In genomic region chr8:120216855-120217830, GRCm38 (mm10) we compare ENCODE assay signal across 10 mouse cellular contexts. TPM values are rescaled to one million over a fixed set of nuclear protein-coding genes. Genes with fewer than 3 reads are reported as not detected.
DNase-seq lines count a peak whose midpoint lies in the region; ATAC-seq lines count a peak whose summit lies in the region.
"Had no signal": no experiment of that assay in that cellular context is flagged by ENCODE, and none has a peak within 500 bp of the region (broad histone marks: within the 10 kb centered on the region; RNA-seq: fewer than 3 reads in every experiment).

No protein-coding gene starts in this region.

- H3K36me3 ChIP-seq in embryonic facial prominence, embryonic 13.5 days, result no peaks in the 10 kb centered on the region
- no peaks in the 10 kb centered on the region for H3K36me3 ChIP-seq in limb, embryonic 11.5 days (ENCODE audit: control insufficient read depth, insufficient read depth, low read length)

- peak overlapping the region; percentile 27 for H3K4me2 ChIP-seq in embryonic facial prominence, embryonic 13.5 days
- H3K4me2 ChIP-seq in limb, embryonic 11.5 days (ENCODE audit: low read depth, severe bottlenecking), result peak overlapping the region; percentile 15; the same call in 1 of the 2 replicates

- H3K9me3 ChIP-seq in embryonic facial prominence, embryonic 13.5 days, result no peaks in the 10 kb centered on the region
- H3K9me3 ChIP-seq in limb, embryonic 11.5 days (ENCODE audit: control insufficient read depth, low read length), result no peaks in the 10 kb centered on the region

- H3K4me1 ChIP-seq in embryonic facial prominence, embryonic 13.5 days, result peaks cover 64% of the 10 kb centered on the region
- H3K4me1 ChIP-seq in limb, embryonic 11.5 days (ENCODE audit: control insufficient read depth, insufficient read depth, low read length), result peaks cover 43% of the 10 kb centered on the region

- H3K27ac ChIP-seq in embryonic facial prominence, embryonic 13.5 days, result peak overlapping the region; percentile 86
- peak overlapping the region; percentile 87 for H3K27ac ChIP-seq in limb, embryonic 11.5 days (replicated peaks; ENCODE audit: low read depth, low read length)

- intact Hi-C loops in heart, postnatal 14 days (cut with DNase I), result no loop called here

- ATAC-seq in embryonic facial prominence, embryonic 13.5 days (ENCODE audit: insufficient number of reproducible peaks, insufficient read depth, low FRiP score, low TSS enrichment, low read depth), result peak; percentile 87
- ATAC-seq in limb, embryonic 11.5 days (ENCODE audit: insufficient number of reproducible peaks, low FRiP score, low TSS enrichment, low read depth), result peak; percentile 75
- ATAC-seq in erythroblast, adult 5-6 weeks (replicated peaks; ENCODE audit: low FRiP score, poor library complexity, severe bottlenecking), result no peak

- 9% methylated on average over 13 of the region's 13 CpGs for whole genome bisulfite sequencing in embryonic facial prominence, embryonic 13.5 days
- WGBS in limb, embryonic 11.5 days, result 9% methylated on average over 13 of the region's 13 CpGs

- H3K4me3 ChIP-seq in embryonic facial prominence, embryonic 13.5 days, result no peak overlapping the region
- no peak overlapping the region for H3K4me3 ChIP-seq in limb, embryonic 11.5 days (ENCODE audit: low read depth, low read length)

- H3K9ac ChIP-seq in embryonic facial prominence, embryonic 13.5 days, result 0 out of 2 replicates have a peak overlapping the region, but pooled peaks have one; percentile 27
- H3K9ac ChIP-seq in limb, embryonic 11.5 days (ENCODE audit: low read length), result peak overlapping the region; percentile 22; the same call in 1 of the 2 replicates

- H3K27me3 ChIP-seq in embryonic facial prominence, embryonic 13.5 days, result no peaks in the 10 kb centered on the region
- H3K27me3 ChIP-seq in limb, embryonic 11.5 days (ENCODE audit: control insufficient read depth, insufficient read depth, low read length), result no peaks in the 10 kb centered on the region

- peak; percentile 81 for DNase-seq in Muller cell, postnatal 12 days (ENCODE audit: inconsistent ontology term)
- peak; percentile 54 to 66 for DNase-seq in heart, postnatal 14 days
- DNase-seq in limb, embryonic 11.5 days (ENCODE audit: low spot score), result peak; percentile 88
- DNase-seq in neural tube, embryonic 10.5 days (ENCODE audit: extremely low spot score, low spot score), result peak; percentile 67
- DNase-seq in layer of hippocampus, adult 11-12 months (ENCODE audit: low spot score), result no peak
- no peak for DNase-seq in layer of hippocampus, adult 8-10 months (ENCODE audit: low spot score in 2 of 2)

RNA-seq across cellular contexts. Expression of gene Gse1, which starts 11.1 kb away (rescaled TPM):
- 6.4 and 8.6 TPM in 2 replicates for polyA plus RNA-seq in embryonic facial prominence, embryonic 13.5 days (2015; fragmentation: Nextera tagmentation; extraction: Ambion mirVana)
- 10 to 100 TPM; 29.0 to 33.1 TPM for total RNA-seq in heart, postnatal 14 days (2021)
- polyA plus RNA-seq in limb, embryonic 11.5 days (2014; fragmentation: Nextera tagmentation; extraction: Ambion mirVana), result 6.6 and 8.2 TPM in 2 replicates
- total RNA-seq in layer of hippocampus, adult 8-10 months (2022), result 100 to 1,000 TPM; 114 to 136 (median 127) TPM
- 23.2 and 30.0 TPM in 2 replicates for total RNA-seq in erythroblast, adult 5-6 weeks (2015; ENCODE audit: low replicate concordance)
- 37.8 and 38.3 TPM in 2 replicates for total RNA-seq in erythroblast, adult 5-6 weeks (2017; ENCODE audit: low replicate concordance)

RNA-seq across cellular contexts. Expression of gene Fam92b, which starts 39.9 kb away (rescaled TPM):
- 1.3 and 1.7 TPM in 2 replicates for polyA plus RNA-seq in embryonic facial prominence, embryonic 13.5 days (2015; fragmentation: Nextera tagmentation; extraction: Ambion mirVana)
- not detected for total RNA-seq in heart, postnatal 14 days (2021)
- 0.16 and 0.27 TPM in 2 replicates for polyA plus RNA-seq in limb, embryonic 11.5 days (2014; fragmentation: Nextera tagmentation; extraction: Ambion mirVana)
- total RNA-seq in layer of hippocampus, adult 8-10 months (2022), result 1 to 10 TPM in 1 of 4 experiments, under 1 TPM in 2, not detected in 1; 0.41 to 1.1 (median 0.43) TPM
- not detected in 2 replicates for total RNA-seq in erythroblast, adult 5-6 weeks (2015; ENCODE audit: low replicate concordance)
- total RNA-seq in erythroblast, adult 5-6 weeks (2017; ENCODE audit: low replicate concordance), result not detected in 2 replicates
- total RNA-seq: gastrocnemius, postnatal 4 days had no signal
- polyA plus RNA-seq: spleen, adult 2 months had no signal

Comparison
In these comparisons a context has a peak if more than half of its experiments do, and no peak if none do; other contexts are left out.
1. DNase-seq: peak in Muller cell, postnatal 12 days (single experiment), heart, postnatal 14 days (2 of 2), limb, embryonic 11.5 days (single experiment) and neural tube, embryonic 10.5 days (single experiment); none in layer of hippocampus, adult 11-12 months (single experiment) and layer of hippocampus, adult 8-10 months (0 of 2).